Comparison of ENCODE assay signal across 9 mouse cellular contexts in the genomic region with DNA sequence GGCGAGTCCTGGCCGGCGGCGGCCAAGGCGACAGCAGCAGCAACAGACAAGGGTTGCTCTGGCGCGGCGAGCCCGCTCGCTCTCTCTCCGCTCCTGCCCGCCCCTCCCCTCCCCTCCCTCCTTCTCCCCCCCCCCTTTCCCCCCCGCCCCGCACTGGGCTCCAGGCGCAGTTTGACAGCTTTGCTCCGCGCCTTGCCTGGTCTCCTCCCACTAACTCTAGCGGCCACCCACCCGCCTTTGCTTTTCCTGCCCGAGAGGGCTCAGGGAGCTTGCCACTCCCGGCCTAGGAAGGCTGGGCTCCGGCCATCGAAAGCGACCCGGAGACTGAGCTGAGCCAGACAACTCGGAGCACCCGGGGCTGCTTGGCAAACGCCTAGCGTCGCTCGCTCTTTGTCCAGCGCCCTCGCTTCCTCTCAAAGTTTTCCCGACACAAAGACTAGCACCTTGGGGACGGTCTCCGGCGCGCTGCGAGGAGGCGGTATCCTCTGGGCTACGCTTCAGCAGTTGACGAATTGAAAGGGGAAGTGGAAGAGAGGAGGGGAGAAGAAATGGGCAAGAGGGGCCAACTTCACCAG. TPM values are rescaled to one million over a fixed set of nuclear protein-coding genes. Genes with fewer than 3 reads are reported as not detected.
DNase-seq lines count a peak whose midpoint lies in the region; ATAC-seq and TF ChIP-seq lines count a peak whose summit lies in the region.
"Had no signal": no experiment of that assay in that cellular context is flagged by ENCODE, and none has a peak within 500 bp of the region (broad histone marks: within the 10 kb centered on the region; RNA-seq: fewer than 3 reads in every experiment).

A gene (minus strand): TSS at position 90 of the 575 bp plus-strand sequence.

- peak within 1 kb of the TSS; percentile 100 for H3K4me2 ChIP-seq in heart, embryonic 14.5 days (ENCODE audit: low read length)
- peak within 1 kb of the TSS; percentile 96 for H3K4me2 ChIP-seq in stomach, embryonic 16.5 days (ENCODE audit: low read depth, low read length)

- peak within 1 kb of the TSS; percentile 51 for H3K4me3 ChIP-seq in left cerebral cortex, adult 2 months
- H3K4me3 ChIP-seq in heart, embryonic 14.5 days (ENCODE audit: control insufficient read depth in 1 of 2, insufficient read depth in 1 of 2, low read depth in 1 of 2, low read length in 2 of 2), result peak within 1 kb of the TSS; percentile 72 to 80
- H3K4me3 ChIP-seq in stomach, embryonic 16.5 days (replicated peaks; ENCODE audit: low read length), result peak within 1 kb of the TSS; percentile 77

- peak within 1 kb of the TSS; percentile 74 for H3K9ac ChIP-seq in heart, embryonic 14.5 days (ENCODE audit: low read length)
- peak within 1 kb of the TSS; percentile 81 for H3K9ac ChIP-seq in stomach, embryonic 16.5 days (ENCODE audit: low read length)

- H3K9me3 ChIP-seq in heart, embryonic 14.5 days (ENCODE audit: control insufficient read depth, low read length), result no peaks in the 10 kb centered on the region
- H3K9me3 ChIP-seq in stomach, embryonic 16.5 days (replicated peaks; ENCODE audit: control insufficient read depth, low read length), result no peaks in the 10 kb centered on the region

- intact Hi-C loops in left cerebral cortex, adult 2 months (cut with DNase I), result loop anchor here (5.0 kb wide), 1 partner anchor 91 kb away; no protein-coding TSS in a partner anchor

- DNase-seq in left cerebral cortex, adult 2 months (ENCODE audit: extremely low spot score in 1 of 2, low spot score in 2 of 2), result peak; percentile 20 to 23
- no peak for DNase-seq in left cerebral cortex, adult 9 months (ENCODE audit: low spot score in 2 of 2)
- peak; percentile 70 for DNase-seq in embryo, embryonic 11.5 days (ENCODE audit: low read depth, low spot score)
- DNase-seq in kidney, postnatal 36 days, result peak; percentile 24 to 44
- DNase-seq in thymus, postnatal 36 days, result no peak

- peak; percentile 77 for ATAC-seq in heart, embryonic 14.5 days (ENCODE audit: insufficient number of reproducible peaks, insufficient read depth, low FRiP score, low read depth)
- ATAC-seq in megakaryocyte progenitor cell, adult 5-6 weeks (replicated peaks; ENCODE audit: poor library complexity), result peak; percentile 75
- peak; percentile 92 for ATAC-seq in stomach, embryonic 16.5 days (ENCODE audit: insufficient read depth, low FRiP score)

- under 1% methylated on average over 28 of the region's 42 CpGs for WGBS in heart, embryonic 14.5 days
- WGBS in stomach, embryonic 16.5 days, result under 1% methylated on average over 39 of the region's 42 CpGs

- H3K4me1 ChIP-seq in heart, embryonic 14.5 days (ENCODE audit: control insufficient read depth in 2 of 2, insufficient read depth in 2 of 2, low read length in 2 of 2), result peaks cover 6 to 8% of the 10 kb centered on the region in 2 experiments; a peak in 2 of 4 replicates
- no peaks in the 10 kb centered on the region for H3K4me1 ChIP-seq in stomach, embryonic 16.5 days (ENCODE audit: control insufficient read depth, insufficient read depth, low read length)

- H3K36me3 ChIP-seq in heart, embryonic 14.5 days (ENCODE audit: control insufficient read depth, insufficient read depth, low read length), result no peaks in the 10 kb centered on the region
- H3K36me3 ChIP-seq in stomach, embryonic 16.5 days (ENCODE audit: control insufficient read depth, insufficient read depth, low read length), result no peaks in the 10 kb centered on the region

- no peak for TF ChIP-seq CTCF in left cerebral cortex, adult 2 months (IDR thresholded peaks at IDR 0.05)

- H3K27me3 ChIP-seq in heart, embryonic 14.5 days (ENCODE audit: control insufficient read depth, insufficient read depth, low read length), result peaks cover 46% of the 10 kb centered on the region
- peaks cover 3% of the 10 kb centered on the region; the same call in 1 of the 2 replicates for H3K27me3 ChIP-seq in stomach, embryonic 16.5 days (ENCODE audit: control insufficient read depth, insufficient read depth, low read length)

- no peak within 1 kb of the TSS for H3K27ac ChIP-seq in left cerebral cortex, adult 2 months
- H3K27ac ChIP-seq in heart, embryonic 14.5 days (replicated peaks in 1 of 2; ENCODE audit: control insufficient read depth in 1 of 2, insufficient read depth in 1 of 2, low read depth in 2 of 2, low read length in 2 of 2), result no peak within 1 kb of the TSS
- H3K27ac ChIP-seq in stomach, embryonic 16.5 days (ENCODE audit: low read length), result peak within 1 kb of the TSS; percentile 74
- H3K27ac ChIP-seq: macrophage had no signal

RNA-seq across cellular contexts. Expression of the gene that starts here (rescaled TPM):
- total RNA-seq in left cerebral cortex, adult 2 months (2021), result 1 to 10 TPM; 1.5 to 2.2 TPM
- polyA plus RNA-seq in heart, embryonic 14.5 days (2014; fragmentation: Nextera tagmentation; extraction: Ambion mirVana), result 2.1 and 2.8 TPM in 2 replicates
- not detected in 2 replicates for total RNA-seq in megakaryocyte progenitor cell, adult 5-6 weeks (2015)
- total RNA-seq in megakaryocyte progenitor cell, adult 5-6 weeks (2017), result 0.17 TPM in 1 of 2 replicates, not detected in the other
- 5.7 and 5.8 TPM in 2 replicates for polyA plus RNA-seq in stomach, embryonic 16.5 days (2015; fragmentation: Nextera tagmentation; extraction: Ambion mirVana)
- polyA plus RNA-seq: macrophage had no signal

Comparison
In these comparisons a context has a peak if more than half of its experiments do, and no peak if none do; other contexts are left out.
1. DNase-seq: peak in left cerebral cortex, adult 2 months (2 of 2), embryo, embryonic 11.5 days (single experiment) and kidney, postnatal 36 days (2 of 2); none in left cerebral cortex, adult 9 months (0 of 2) and thymus, postnatal 36 days (0 of 2).
2. Peak in ATAC-seq in megakaryocyte progenitor cell, adult 5-6 weeks; RNA of the gene not detected or under 1 TPM.
3. Peak in every context shown above with its lines, with median percentiles within 50 percentile points of each other: H3K4me3 ChIP-seq and ATAC-seq.